Mouse (Mus musculus) midbrain, embryonic 10.5 days (tissue): ENCODE measurements around the gene Crygb. TPM values are rescaled to one million over a fixed set of nuclear protein-coding genes. Genes with fewer than 3 reads are reported as not detected.
"Not testable (repeated sequence)": the region's sequence is repeated elsewhere in the genome, so short reads cannot be mapped to it uniquely, and the experiment has no call there.

Experiments
- DNase-seq: peaks from one replicate; pipeline ENCODE4 v3.0.0-alpha.2; 2017; ENCODE audit warnings: low spot score
- H3K27ac ChIP-seq: fragments of 300-500 bp; sonication (generic); replicated peaks from 2 replicates; pipeline ENCODE4 v1.5.1; 2016; ENCODE audit warnings: mild to moderate bottlenecking
- H3K27me3 ChIP-seq: fragments of 300-500 bp; sonication (generic); 2 replicates; pipeline ENCODE4 v1.6.1; 2016; ENCODE audit warnings: low read depth, mild to moderate bottlenecking; ENCODE audit not compliant: poor library complexity, severe bottlenecking
- H3K36me3 ChIP-seq: fragments of 300-500 bp; sonication (generic); 2 replicates; pipeline ENCODE4 v1.6.1; 2016; ENCODE audit warnings: mild to moderate bottlenecking, moderate library complexity
- H3K4me1 ChIP-seq: fragments of 300-500 bp; sonication (generic); 2 replicates; pipeline ENCODE4 v1.6.1; 2016
- H3K4me3 ChIP-seq: fragments of 300-500 bp; sonication (generic); 2 replicates; pipeline ENCODE4 v1.5.1; 2016; ENCODE audit warnings: mild to moderate bottlenecking, moderate library complexity
- H3K9me3 ChIP-seq: fragments of 300-500 bp; sonication (generic); replicated peaks from 2 replicates; pipeline ENCODE4 v1.6.1; 2016; ENCODE audit warnings: mild to moderate bottlenecking
- WGBS: fragments of 180-500 bp; shearing (Covaris S2); methylation state at CpG from one replicate; pipeline ENCODE4 v1.1.7; 2016; 5-methylcytosine and 5-hydroxymethylcytosine counted together
- polyA plus RNA-seq: library from polyadenylated mRNA; unstranded; fragments of >200 nt; fragmentation: Nextera tagmentation; extraction: Ambion mirVana; gene quantifications from 2 replicates; pipeline ENCODE4 v1.2.1, GENCODE M21; 2016

Gene Crygb
- polyA plus RNA-seq, 1 experiment from 2014 or later: not detected

DNA sequence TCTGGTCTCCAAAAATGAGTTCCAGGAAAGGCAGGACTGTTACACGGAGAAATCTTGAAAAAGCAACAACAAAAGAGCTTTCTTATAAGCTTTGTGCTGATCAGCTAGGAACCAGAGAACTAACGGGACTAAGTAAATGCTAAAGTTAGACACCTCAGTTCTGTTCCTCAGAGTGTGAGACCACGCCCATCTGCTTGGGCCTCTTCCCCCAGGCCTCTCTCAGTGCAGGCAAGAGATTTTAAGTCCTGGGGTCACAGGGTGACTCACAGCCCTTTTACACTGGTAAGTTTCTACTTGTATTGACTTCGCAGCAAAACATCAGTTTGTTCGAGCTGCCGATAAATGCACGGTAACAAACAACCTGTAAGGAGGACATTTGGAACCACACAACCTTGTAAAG is 30.4 kb downstream of the Crygb start:
- Histone ChIP-seq H3K9me3 (no peaks in the 10 kb centered on the region), H3K4me1 (peaks cover 15% of the 10 kb centered on the region), H3K4me3 (no peak overlapping the region), H3K27ac (no peak overlapping the region), H3K36me3 (no peaks in the 10 kb centered on the region), H3K27me3 (no peaks in the 10 kb centered on the region)
- 64% methylated on average over 7 of the region's 7 CpGs for WGBS
- DNase-seq: no peak

DNA sequence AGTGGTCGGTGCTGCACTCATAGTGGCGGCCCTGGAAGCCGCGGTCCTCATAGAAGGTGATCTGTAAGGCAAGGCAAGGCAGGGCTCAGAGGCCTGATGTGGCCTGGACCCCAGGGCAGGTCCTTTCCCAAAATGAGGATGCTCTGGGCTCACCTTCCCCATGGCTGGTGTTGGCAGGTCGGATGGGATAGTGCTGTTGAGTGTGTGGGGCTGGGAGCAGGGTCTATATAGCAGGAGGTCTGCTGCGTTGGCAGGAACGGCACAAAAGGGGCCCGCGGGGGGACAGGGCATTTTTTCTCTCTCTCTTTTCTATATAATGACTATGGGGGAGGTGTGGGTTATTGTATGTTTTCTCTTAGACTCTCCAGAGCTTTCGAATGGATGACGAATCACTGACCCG is 31.1 kb downstream of the Crygb start, which contains the start of gene Cryge:
Gene Cryge (minus strand): TSS at position 198 of the 400 bp plus-strand sequence.
- peaks cover 15% of the 10 kb centered on the region for H3K4me1 ChIP-seq
- 63% methylated on average over 12 of the region's 12 CpGs for WGBS
- peak within 1 kb of the TSS; percentile 49; the same call in 1 of the 2 replicates for H3K27ac ChIP-seq
- H3K4me3 ChIP-seq, H3K9me3 ChIP-seq, DNase-seq, H3K36me3 ChIP-seq, H3K27me3 ChIP-seq: not testable (repeated sequence)

DNA sequence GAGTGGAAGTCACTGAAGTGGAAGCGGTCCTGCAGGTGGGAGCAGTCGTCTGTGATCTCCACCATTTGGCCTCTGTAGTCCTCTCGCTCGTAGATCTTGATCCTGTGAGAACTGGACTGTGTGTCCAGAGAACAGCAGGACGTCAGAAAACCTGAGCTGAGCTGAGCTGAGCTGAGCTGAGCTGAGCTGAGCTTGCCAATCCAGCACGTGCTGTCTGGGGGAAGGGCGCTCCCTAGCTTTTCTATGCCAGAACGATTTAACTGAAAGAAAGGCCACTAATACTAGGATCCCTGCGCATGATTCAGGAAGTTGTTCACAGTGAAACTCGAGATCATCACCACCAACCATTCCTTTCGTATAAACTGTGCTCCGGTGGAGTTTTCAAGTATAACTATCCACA is 33.3 kb downstream of the Crygb start:
- Histone ChIP-seq H3K27me3 (no peaks in the 10 kb centered on the region), H3K27ac (no peak overlapping the region), H3K4me1 (peaks cover 15% of the 10 kb centered on the region), H3K36me3 (no peaks in the 10 kb centered on the region), H3K9me3 (no peaks in the 10 kb centered on the region), H3K4me3 (no peak overlapping the region)
- DNase-seq: no peak
- WGBS: 55% methylated on average over 12 of the region's 12 CpGs

DNA sequence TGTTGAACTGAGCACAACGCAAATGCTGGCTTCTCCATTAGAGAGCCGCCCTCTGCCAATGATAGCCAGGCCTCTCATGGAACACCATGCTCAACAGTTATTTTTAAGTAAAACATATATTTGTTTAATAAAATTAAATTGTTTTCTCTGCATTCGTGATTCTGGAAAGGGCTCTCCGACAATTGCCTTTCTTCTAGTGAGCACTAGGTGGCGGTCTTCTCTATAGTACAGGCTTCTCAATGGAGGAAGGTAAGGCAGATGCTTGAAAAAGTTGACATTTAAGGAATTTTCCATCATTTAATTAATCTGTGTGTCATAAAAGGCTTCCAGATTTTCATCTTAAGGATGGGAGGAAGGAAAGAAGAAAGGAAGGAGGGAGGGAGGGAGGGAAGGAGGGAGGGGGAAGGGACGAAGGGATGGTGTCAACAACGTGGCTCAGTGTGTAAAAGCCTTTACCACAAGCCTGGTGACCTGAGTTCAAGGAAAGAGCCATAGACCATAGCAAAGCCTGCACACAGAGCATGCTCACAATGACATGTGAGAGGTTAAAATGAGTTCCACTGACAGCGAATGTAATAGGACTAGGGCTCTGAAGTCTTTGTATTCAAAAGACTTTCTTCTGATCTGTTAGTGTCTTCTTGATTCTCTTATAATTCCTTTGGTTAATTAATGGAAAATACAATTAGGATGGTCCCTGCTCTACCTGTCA is 35.5 kb downstream of the Crygb start:
- 40% methylated on average over 8 of the region's 8 CpGs for WGBS
- DNase-seq: no peak
- H3K27me3 ChIP-seq: no peaks in the 10 kb centered on the region
- H3K9me3 ChIP-seq: no peaks in the 10 kb centered on the region
- peaks cover 8% of the 10 kb centered on the region for H3K4me1 ChIP-seq
- H3K4me3 ChIP-seq: no peak overlapping the region
- H3K36me3 ChIP-seq: no peaks in the 10 kb centered on the region
- H3K27ac ChIP-seq: no peak overlapping the region

DNA sequence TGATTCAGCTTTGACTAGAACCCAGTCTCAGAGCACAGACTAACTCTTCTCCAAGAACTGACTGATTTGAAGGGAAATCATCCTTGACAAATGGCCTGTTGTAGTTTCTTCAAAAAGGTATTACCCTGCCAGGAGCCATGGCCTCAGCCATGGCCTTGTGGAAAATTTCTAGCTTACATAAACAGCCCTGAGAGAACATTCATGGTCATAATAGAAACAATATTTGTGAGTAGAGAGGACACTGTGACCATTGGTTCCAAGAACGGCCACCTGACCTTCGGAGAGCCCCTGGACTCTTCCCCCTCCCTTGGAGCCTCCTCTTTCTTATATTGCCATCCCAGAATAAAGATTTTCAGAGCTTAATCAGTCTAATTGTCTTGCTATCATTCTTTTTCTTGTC is 38.7 kb downstream of the Crygb start:
- WGBS: 88% methylated on average over 2 of the region's 2 CpGs

DNA sequence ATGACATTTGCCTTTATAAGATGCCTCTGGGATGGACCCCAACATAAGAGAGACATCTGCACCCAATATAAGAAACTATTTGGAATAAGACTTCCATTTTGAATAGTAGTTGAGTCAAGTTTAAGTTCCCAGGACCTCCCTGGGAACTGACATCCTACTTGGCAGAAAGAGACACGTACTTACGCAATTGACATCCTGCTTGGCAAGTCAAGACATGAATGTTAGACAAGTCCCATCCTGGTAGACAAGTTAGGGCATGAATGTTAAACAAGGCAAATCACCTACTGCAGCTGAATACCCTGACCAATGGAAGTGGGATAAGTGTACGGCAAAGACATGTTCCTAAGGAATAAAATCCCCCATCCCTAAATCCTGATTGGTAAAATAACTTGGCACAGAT is 40.3 kb downstream of the Crygb start:
- Histone ChIP-seq H3K36me3 (no peaks in the 10 kb centered on the region), H3K27ac (no peak overlapping the region), H3K4me3 (no peak overlapping the region), H3K9me3 (no peaks in the 10 kb centered on the region), H3K27me3 (no peaks in the 10 kb centered on the region), H3K4me1 (no peaks in the 10 kb centered on the region)
- DNase-seq: no peak
- 90% methylated on average over 3 of the region's 3 CpGs for WGBS

More for the DNA sequence above, 38.7 kb downstream of the Crygb start:
- Histone ChIP-seq H3K27ac (no peak overlapping the region), H3K9me3 (no peaks in the 10 kb centered on the region), H3K27me3 (no peaks in the 10 kb centered on the region), H3K36me3 (no peaks in the 10 kb centered on the region), H3K4me1 (no peaks in the 10 kb centered on the region), H3K4me3 (no peak overlapping the region)
- DNase-seq: no peak

DNA sequence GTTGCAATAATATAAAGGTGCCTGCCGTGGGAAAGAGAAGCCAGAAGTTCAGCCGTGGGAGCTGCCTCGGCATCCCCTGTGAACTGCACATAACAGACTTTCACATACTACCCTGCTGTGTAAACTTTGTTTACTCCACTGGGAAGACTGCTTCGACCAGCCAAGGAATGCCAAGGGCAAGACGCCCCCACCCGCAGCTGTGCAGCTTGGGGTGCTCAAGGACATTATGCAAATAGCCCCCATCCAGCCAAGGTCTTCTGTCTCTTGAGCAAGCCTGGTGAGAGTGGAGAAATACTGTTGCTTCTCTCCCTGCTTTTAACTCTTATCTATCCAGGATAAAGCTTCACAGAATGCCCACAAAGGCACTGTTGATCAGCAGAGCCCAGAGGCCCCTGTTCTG is 41.3 kb downstream of the Crygb start:
- WGBS: 89% methylated on average over 6 of the region's 6 CpGs
- Histone ChIP-seq H3K4me3 (no peak overlapping the region), H3K27me3 (no peaks in the 10 kb centered on the region), H3K9me3 (no peaks in the 10 kb centered on the region), H3K4me1 (no peaks in the 10 kb centered on the region), H3K36me3 (no peaks in the 10 kb centered on the region), H3K27ac (no peak overlapping the region)
- DNase-seq: no peak

DNA sequence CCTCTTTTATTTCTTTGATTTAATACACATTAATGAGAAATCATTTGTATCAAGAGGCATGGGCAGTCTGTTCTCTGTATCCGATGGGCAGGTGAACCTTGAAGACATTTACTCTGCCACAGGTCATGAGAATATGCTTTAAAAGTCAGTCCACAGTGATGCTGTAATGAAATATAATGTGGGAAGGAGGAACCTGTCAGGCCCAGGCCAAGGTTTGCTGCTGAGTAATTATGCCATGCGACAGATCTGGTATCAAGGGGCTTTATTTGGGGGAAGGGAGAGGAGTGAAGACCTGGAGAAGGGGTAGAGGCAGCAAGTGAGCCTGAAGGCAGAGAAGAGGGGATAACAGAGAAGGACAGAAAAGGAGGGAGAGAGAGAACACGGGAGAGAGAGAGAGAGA is 42.4 kb downstream of the Crygb start:
- WGBS: 70% methylated on average over 3 of the region's 3 CpGs
- no peaks in the 10 kb centered on the region for H3K4me1 ChIP-seq
- DNase-seq: no peak
- H3K36me3 ChIP-seq: no peaks in the 10 kb centered on the region
- no peak overlapping the region for H3K4me3 ChIP-seq
- H3K27ac ChIP-seq: no peak overlapping the region
- H3K9me3 ChIP-seq: no peaks in the 10 kb centered on the region
- H3K27me3 ChIP-seq: no peaks in the 10 kb centered on the region

DNA sequence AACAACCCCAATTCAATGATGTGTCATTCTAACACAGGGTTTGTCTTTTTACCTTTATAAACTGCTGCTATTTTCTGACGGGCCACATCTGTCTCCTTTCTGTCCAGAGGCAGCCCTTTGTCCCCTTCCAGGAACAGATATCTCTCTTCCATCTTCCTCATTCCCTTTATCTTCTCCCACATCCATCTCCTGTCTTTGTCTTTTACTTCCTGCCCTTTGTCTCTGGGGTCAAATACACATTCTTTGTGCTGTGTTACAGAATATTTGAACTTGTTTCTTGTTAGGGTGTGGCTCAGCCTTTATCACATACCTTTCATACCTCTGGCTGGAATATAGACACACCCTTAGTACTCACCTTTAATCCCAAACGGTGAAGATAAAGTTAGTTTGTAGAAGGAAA is 44.5 kb downstream of the Crygb start:
- WGBS: 79% methylated on average over 2 of the region's 2 CpGs
- Histone ChIP-seq H3K4me1 (no peaks in the 10 kb centered on the region), H3K27ac (no peak overlapping the region), H3K36me3 (no peaks in the 10 kb centered on the region), H3K27me3 (no peaks in the 10 kb centered on the region), H3K9me3 (no peaks in the 10 kb centered on the region), H3K4me3 (no peak overlapping the region)
- DNase-seq: no peak

DNA sequence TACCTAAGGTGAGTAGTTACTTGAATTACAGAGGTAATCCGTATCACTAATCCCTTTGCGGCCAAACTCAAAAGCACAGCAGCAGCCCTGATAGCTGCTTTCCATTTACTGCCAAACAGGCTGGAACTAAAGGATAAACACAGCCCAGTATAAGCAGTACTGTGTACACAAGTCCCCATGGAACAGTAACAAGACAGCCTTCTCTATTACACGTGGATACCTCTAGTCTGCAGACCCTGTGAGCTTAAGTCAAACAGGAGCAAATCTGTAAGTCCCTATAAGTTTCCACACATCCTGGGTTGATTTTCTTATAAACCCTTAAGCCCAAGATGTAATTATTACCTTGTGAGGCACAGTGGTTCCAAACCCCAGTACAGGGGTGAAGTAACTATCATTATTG is 46.6 kb downstream of the Crygb start:
- H3K36me3 ChIP-seq: no peaks in the 10 kb centered on the region
- no peak for DNase-seq
- H3K27ac ChIP-seq: no peak overlapping the region
- 35% methylated on average over 3 of the region's 3 CpGs for WGBS
- no peak overlapping the region for H3K4me3 ChIP-seq
- H3K27me3 ChIP-seq: no peaks in the 10 kb centered on the region
- no peaks in the 10 kb centered on the region for H3K9me3 ChIP-seq
- no peaks in the 10 kb centered on the region for H3K4me1 ChIP-seq

DNA sequence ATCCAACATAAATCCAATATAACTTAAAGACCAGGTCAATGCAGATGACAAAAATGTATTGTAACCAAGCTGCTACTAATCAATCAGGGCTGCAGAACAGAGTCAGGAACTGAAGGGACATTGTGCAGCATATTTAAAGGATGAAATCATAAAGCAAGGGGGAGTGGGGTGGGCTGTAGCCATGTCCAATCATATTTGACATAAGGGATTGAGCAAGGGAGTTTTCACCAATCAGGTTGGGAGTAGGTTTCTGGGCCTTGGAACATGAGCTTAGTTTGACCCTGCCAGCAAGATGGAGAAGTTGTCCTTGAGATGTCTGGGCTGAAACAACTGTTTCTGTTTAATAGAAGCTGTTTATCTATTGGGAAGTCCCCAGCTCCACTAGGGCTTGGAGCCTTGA is 49.4 kb downstream of the Crygb start, which contains the start of gene Akr1cl:
Gene Akr1cl (minus strand): TSS at position 119 of the 400 bp plus-strand sequence.
- Histone ChIP-seq H3K4me1 (0 out of 2 replicates have a peak, but pooled peaks cover 3% of the 10 kb centered on the region), H3K36me3 (no peaks in the 10 kb centered on the region), H3K9me3 (no peaks in the 10 kb centered on the region), H3K27me3 (no peaks in the 10 kb centered on the region), H3K4me3 (no peak within 1 kb of the TSS), H3K27ac (no peak within 1 kb of the TSS)
- DNase-seq: no peak
